25 mouse cellular contexts compared by ENCODE assay signal in the genomic region with DNA sequence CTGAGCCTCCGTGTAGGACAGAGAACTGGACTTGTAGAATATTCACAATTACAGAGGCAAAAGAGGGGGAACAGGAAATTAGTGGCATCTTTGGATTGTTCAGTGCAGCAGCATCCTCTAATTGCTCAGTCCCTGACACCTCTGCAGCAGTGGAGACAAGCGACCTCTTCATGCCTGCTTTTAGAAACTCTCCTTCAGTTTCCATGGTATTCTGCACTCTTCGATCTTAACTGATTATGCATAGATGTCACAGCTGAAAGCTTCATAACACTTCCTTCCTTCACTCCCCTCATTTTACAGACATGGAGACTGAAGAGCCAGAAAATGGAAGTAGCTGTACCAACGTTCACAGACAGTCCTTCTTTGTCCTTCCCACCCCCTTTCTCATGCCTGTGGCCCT. TPM values are rescaled to one million over a fixed set of nuclear protein-coding genes. Genes with fewer than 3 reads are reported as not detected.
"Had no signal": no experiment of that assay in that cellular context is flagged by ENCODE, and none has a peak within 500 bp of the region (broad histone marks: within the 10 kb centered on the region; RNA-seq: fewer than 3 reads in every experiment).

No protein-coding gene starts in this region.

- DNase-seq: kidney, adult 2 months; kidney, postnatal 25 days; layer of hippocampus, adult 9-11 months; left cerebral cortex, postnatal 4 days; liver, postnatal 0 days; lung, embryonic 14.5 days; right cerebral cortex, adult 18-20 months; right cerebral cortex, postnatal 14 days; spleen, adult 18-20 months; thymus, postnatal 25 days had no signal

- H3K9ac ChIP-seq: limb, embryonic 12.5 days; limb, embryonic 15.5 days; liver, embryonic 14.5 days; liver, postnatal 0 days; lung, embryonic 14.5 days; midbrain, embryonic 13.5 days; neural tube, embryonic 12.5 days; neural tube, embryonic 15.5 days; stomach, embryonic 15.5 days had no signal

- H3K4me3 ChIP-seq: layer of hippocampus, adult 2 months; left cerebral cortex, adult 2 months; limb, embryonic 12.5 days; limb, embryonic 15.5 days; midbrain, embryonic 13.5 days; neural tube, embryonic 12.5 days; neural tube, embryonic 15.5 days; stomach, embryonic 15.5 days had no signal

- ATAC-seq: liver, postnatal 0 days; lung, postnatal 0 days; midbrain, embryonic 13.5 days; midbrain, embryonic 16.5 days had no signal

- H3K27me3 ChIP-seq: neural tube, embryonic 12.5 days; neural tube, embryonic 15.5 days; stomach, embryonic 15.5 days had no signal

- H3K9me3 ChIP-seq: limb, embryonic 12.5 days; limb, embryonic 15.5 days; midbrain, embryonic 13.5 days; neural tube, embryonic 12.5 days; neural tube, embryonic 15.5 days; stomach, embryonic 15.5 days had no signal

- H3K27ac ChIP-seq: kidney, postnatal 0 days; layer of hippocampus, adult 2 months; left cerebral cortex, adult 2 months; limb, embryonic 12.5 days; limb, embryonic 15.5 days; liver, embryonic 14.5 days; macrophage; midbrain, embryonic 13.5 days; neural tube, embryonic 12.5 days; neural tube, embryonic 15.5 days; stomach, embryonic 15.5 days had no signal

- H3K4me2 ChIP-seq: limb, embryonic 12.5 days; limb, embryonic 15.5 days; liver, embryonic 11.5 days; lung, embryonic 14.5 days; midbrain, embryonic 13.5 days; neural tube, embryonic 12.5 days; neural tube, embryonic 15.5 days; stomach, embryonic 15.5 days had no signal

- H3K36me3 ChIP-seq: limb, embryonic 12.5 days; limb, embryonic 15.5 days; midbrain, embryonic 13.5 days; neural tube, embryonic 12.5 days; neural tube, embryonic 15.5 days; stomach, embryonic 15.5 days had no signal

- H3K4me1 ChIP-seq: limb, embryonic 12.5 days; limb, embryonic 15.5 days; midbrain, embryonic 13.5 days; neural tube, embryonic 12.5 days; neural tube, embryonic 15.5 days; stomach, embryonic 15.5 days had no signal

RNA-seq across cellular contexts. Expression of gene Gjb1, which starts 29.7 kb away (rescaled TPM):
- total RNA-seq: megakaryocyte, adult 5-6 weeks had no signal
- polyA plus RNA-seq: limb, embryonic 12.5 days; macrophage had no signal

RNA-seq across cellular contexts. Expression of gene Nlgn3, which starts 47.5 kb away (rescaled TPM):
- polyA plus RNA-seq: macrophage had no signal
